Mouse (Mus musculus): ENCODE results near the gene Fbxo42. TPM values are rescaled to one million over a fixed set of nuclear protein-coding genes. Genes with fewer than 3 reads are reported as not detected.
A peak's percentile ranks its signal among the peaks of the same experiment; 100 is the strongest.

The Fbxo42 gene
- polyA plus RNA-seq, 1 experiment from 2014 or later, result 11.6 TPM

GRCm38 (mm10) chr4:141175783-141176182 is 28.1 kb downstream of the Fbxo42 start:
- H3K36me3 ChIP-seq (ENCODE audit: inconsistent target), result peaks cover 50% of the 10 kb centered on the region
- H3K4me3 ChIP-seq (ENCODE audit: inconsistent target), result no peak overlapping the region
- 100% methylated on average over 2 of the region's 5 CpGs for WGBS (ENCODE audit: missing documents)
- H3K79me2 ChIP-seq (ENCODE audit: inconsistent target), result peaks cover 86% of the 10 kb centered on the region; the same call in 1 of the 2 replicates
- no peak overlapping the region for H3K27ac ChIP-seq

DNA sequence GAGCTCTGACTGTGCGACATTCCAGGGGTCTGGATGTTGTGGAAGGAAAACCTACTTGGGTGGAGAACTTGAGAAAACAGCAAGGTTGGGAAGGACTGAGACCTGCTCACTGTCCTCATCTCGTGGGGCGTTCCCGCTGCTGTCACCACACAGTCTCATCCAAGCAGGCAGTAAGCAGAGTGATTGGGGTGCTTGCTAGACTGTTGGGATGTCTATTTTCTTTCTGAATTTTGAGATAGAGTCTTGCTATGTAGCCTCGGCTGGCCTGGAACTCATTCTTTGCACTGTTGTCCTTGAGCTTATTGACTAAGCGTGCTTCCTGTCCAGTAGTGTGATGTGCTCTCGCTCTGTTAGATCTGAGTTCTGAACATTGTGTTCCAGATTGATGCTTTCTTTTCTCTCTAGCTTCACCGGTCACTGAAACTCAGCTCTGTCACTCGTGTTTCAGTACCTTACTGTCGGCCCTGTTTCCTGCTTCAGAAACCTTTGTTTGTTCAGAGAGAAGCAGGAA is 28.7 kb downstream of the Fbxo42 start:
- 85% methylated on average over 10 of the region's 10 CpGs for WGBS (ENCODE audit: missing documents)
- Histone ChIP-seq H3K4me3 (ENCODE audit: inconsistent target) (no peak overlapping the region), H3K27ac (no peak overlapping the region), H3K36me3 (ENCODE audit: inconsistent target) (peaks cover 50% of the 10 kb centered on the region), H3K79me2 (ENCODE audit: inconsistent target) (peaks cover 87% of the 10 kb centered on the region; the same call in 1 of the 2 replicates)

GRCm38 (mm10) chr4:141178500-141178899 is 30.8 kb downstream of the Fbxo42 start:
- Histone ChIP-seq H3K27ac (no peak overlapping the region), H3K79me2 (ENCODE audit: inconsistent target) (peaks cover 85% of the 10 kb centered on the region; the same call in 1 of the 2 replicates), H3K4me3 (ENCODE audit: inconsistent target) (no peak overlapping the region), H3K36me3 (ENCODE audit: inconsistent target) (peaks cover 44% of the 10 kb centered on the region; the same call in 1 of the 2 replicates)
- 65% methylated on average over 4 of the region's 4 CpGs for WGBS (ENCODE audit: missing documents)

- Histone ChIP-seq H3K4me3 (ENCODE audit: inconsistent target) (no peak overlapping the region), H3K27ac (no peak overlapping the region), H3K36me3 (ENCODE audit: inconsistent target) (peaks cover 42% of the 10 kb centered on the region; the same call in 1 of the 2 replicates), H3K79me2 (ENCODE audit: inconsistent target) (peaks cover 89% of the 10 kb centered on the region; the same call in 1 of the 2 replicates)
- 98% methylated on average over 8 of the region's 8 CpGs for WGBS (ENCODE audit: missing documents)
Observed at GRCm38 (mm10) chr4:141180831-141181230, 33.1 kb downstream of the Fbxo42 start.

DNA sequence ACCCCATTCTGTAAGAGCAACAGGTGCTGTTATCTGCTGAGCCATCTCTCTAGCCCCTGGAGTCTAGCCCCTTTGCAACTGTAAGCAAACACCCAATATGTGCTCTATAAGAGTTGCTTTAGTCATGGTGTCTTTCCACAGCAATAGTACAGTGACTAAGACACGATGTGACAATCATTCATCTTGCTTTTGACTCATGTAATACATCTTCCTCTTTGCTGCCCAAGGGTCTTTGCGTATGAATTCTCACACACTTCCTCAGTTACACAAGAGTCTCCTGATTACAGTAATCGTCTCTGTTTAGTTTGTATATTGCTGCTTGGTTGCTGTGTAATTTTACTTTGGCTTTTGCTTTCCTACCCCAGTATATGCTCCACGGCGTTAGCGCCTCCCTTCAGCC is 34.3 kb downstream of the Fbxo42 start:
- Histone ChIP-seq H3K27ac (peak overlapping the region; percentile 47), H3K36me3 (ENCODE audit: inconsistent target) (peaks cover 32% of the 10 kb centered on the region; the same call in 1 of the 2 replicates), H3K4me3 (ENCODE audit: inconsistent target) (no peak overlapping the region), H3K79me2 (ENCODE audit: inconsistent target) (peaks cover 89% of the 10 kb centered on the region; the same call in 1 of the 2 replicates)
- WGBS (ENCODE audit: missing documents), result 51% methylated on average over 6 of the region's 6 CpGs

DNA sequence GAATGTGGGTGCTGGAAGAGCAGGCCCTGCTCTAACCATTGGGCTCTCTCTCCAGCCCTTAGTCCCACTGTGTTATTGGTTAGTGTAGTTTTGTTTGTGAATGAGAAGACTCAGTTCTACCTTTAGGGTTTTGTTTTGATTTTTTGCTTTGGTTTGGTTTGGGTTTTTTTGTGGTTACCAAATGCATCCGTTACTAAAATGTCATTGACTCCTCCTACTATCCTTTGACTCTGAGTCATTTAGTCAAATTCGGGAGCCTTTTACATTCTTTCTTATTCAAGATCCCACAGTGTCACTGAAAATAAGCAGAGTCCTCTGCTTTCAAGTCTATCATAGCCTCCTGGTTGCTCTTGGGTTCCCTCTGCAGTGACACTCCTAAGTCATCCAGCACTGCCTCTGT is 36.2 kb downstream of the Fbxo42 start:
- H3K4me3 ChIP-seq (ENCODE audit: inconsistent target), result no peak overlapping the region
- peaks cover 22% of the 10 kb centered on the region; the same call in 1 of the 2 replicates for H3K36me3 ChIP-seq (ENCODE audit: inconsistent target)
- peaks cover 92% of the 10 kb centered on the region; the same call in 1 of the 2 replicates for H3K79me2 ChIP-seq (ENCODE audit: inconsistent target)
- WGBS (ENCODE audit: missing documents), result 35% methylated on average over 2 of the region's 2 CpGs
- peak overlapping the region; percentile 8; the same call in 1 of the 2 replicates for H3K27ac ChIP-seq

DNA sequence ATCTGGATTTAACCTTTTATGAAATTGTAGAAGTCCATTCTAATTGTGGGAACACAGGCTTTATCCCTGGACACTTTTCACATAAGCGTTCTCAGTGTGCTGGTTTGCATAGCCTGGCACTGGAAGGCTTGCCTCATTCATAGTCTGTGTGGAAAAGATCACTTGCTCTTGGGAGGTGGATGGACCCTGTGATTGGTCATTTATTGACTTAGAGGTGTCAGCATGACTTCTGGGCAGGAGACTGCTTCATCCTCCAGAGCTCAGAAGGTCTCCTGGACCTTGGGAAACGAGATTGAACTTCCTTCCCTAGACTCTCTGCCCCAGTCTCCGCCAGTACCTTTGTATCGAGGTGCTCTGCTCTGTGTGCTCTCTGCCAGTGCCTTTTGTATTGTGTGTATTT is 36.7 kb downstream of the Fbxo42 start:
- WGBS (ENCODE audit: missing documents), result 92% methylated on average over 4 of the region's 4 CpGs
- peaks cover 87% of the 10 kb centered on the region; the same call in 1 of the 2 replicates for H3K79me2 ChIP-seq (ENCODE audit: inconsistent target)
- no peak overlapping the region for H3K4me3 ChIP-seq (ENCODE audit: inconsistent target)
- peaks cover 17% of the 10 kb centered on the region; the same call in 1 of the 2 replicates for H3K36me3 ChIP-seq (ENCODE audit: inconsistent target)
- H3K27ac ChIP-seq, result peak overlapping the region; percentile 8; the same call in 1 of the 2 replicates

DNA sequence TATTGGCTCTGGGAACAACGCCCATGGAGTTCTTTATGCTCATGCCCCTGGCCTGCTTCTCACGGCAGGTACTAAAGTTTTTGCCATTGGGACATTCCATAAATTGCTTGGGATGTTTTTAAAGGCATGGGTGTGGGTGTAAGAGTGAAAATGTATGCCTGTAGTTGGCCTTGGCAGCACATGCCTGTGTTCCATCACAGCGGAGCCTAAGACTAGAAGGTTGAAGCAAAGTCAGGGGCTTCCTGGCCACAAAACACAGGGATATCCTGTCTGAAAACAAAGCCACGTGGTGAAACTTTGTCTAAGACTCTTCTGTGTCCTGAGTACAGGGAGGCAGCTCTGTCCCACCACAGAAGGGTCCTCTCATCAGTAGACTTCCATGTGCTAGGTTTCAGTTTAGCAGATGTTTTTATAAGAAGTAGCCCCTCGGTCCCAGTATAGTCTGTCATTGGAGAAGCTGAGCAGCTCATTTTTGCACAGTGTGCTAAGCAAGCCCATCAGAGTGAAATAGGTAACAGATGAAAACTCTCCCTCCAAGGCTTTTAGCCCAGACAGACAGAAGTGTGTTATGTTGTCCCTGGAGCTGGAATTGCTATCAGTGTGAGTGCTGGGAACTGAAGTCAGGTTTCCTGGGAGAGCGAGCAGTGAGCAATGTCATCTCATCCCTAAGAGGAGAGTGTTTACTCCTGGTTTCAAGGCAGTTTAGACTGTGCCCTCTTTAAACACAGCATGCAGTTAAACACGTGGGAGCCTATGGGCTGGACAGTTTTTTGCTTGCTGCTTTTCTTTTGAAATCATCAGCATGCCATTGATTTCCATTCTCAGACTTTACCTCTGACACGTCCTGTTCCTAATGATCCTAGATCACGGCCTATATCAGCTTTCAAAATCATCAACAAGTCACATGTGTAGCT is 39.5 kb downstream of the Fbxo42 start:
- peaks cover 69% of the 10 kb centered on the region; the same call in 1 of the 2 replicates for H3K79me2 ChIP-seq (ENCODE audit: inconsistent target)
- H3K4me3 ChIP-seq (ENCODE audit: inconsistent target), result no peak overlapping the region
- 79% methylated on average over 9 of the region's 9 CpGs for WGBS (ENCODE audit: missing documents)
- peaks cover 13% of the 10 kb centered on the region; the same call in 1 of the 2 replicates for H3K36me3 ChIP-seq (ENCODE audit: inconsistent target)
- no peak overlapping the region for H3K27ac ChIP-seq

DNA sequence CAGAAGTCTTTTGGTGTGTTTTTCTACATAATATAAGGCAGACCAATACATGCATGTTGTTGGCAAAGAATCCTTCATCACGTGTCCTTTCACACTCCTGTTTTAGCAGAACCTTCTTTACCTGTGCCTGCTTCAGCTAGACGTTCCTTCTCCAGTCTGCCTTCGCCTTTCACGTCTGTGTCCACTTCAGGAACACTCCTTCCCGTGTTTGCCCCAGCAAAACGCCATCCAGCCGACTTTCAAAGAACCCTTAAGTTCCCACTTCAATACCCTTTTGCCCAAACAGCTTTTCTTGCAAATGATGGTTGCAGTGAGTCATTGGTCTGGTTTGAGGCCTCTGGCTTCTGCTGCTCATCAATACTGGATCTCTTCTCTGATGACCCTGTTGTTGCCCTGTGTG is 43.6 kb downstream of the Fbxo42 start:
- Histone ChIP-seq H3K4me3 (ENCODE audit: inconsistent target) (no peak overlapping the region), H3K36me3 (ENCODE audit: inconsistent target) (peaks cover 49% of the 10 kb centered on the region), H3K27ac (no peak overlapping the region), H3K79me2 (ENCODE audit: inconsistent target) (peaks cover 29% of the 10 kb centered on the region; the same call in 1 of the 2 replicates)
- WGBS (ENCODE audit: missing documents), result 87% methylated on average over 7 of the region's 7 CpGs

- WGBS (ENCODE audit: missing documents), result 97% methylated on average over 6 of the region's 6 CpGs
- H3K4me3 ChIP-seq (ENCODE audit: inconsistent target), result no peak overlapping the region
- H3K79me2 ChIP-seq (ENCODE audit: inconsistent target), result peaks cover 4% of the 10 kb centered on the region; the same call in 1 of the 2 replicates
- H3K36me3 ChIP-seq (ENCODE audit: inconsistent target), result peaks cover 77% of the 10 kb centered on the region
- no peak overlapping the region for H3K27ac ChIP-seq
Observed at GRCm38 (mm10) chr4:141194553-141194952, 46.8 kb downstream of the Fbxo42 start.

GRCm38 (mm10) chr4:141196981-141197685 is 49.4 kb downstream of the Fbxo42 start:
- no peak overlapping the region for H3K4me3 ChIP-seq (ENCODE audit: inconsistent target)
- H3K36me3 ChIP-seq (ENCODE audit: inconsistent target), result peaks cover 86% of the 10 kb centered on the region
- 99% methylated on average over 13 of the region's 13 CpGs for WGBS (ENCODE audit: missing documents)
- no peaks in the 10 kb centered on the region for H3K79me2 ChIP-seq (ENCODE audit: inconsistent target)
- H3K27ac ChIP-seq, result no peak overlapping the region

- WGBS (ENCODE audit: missing documents), result 97% methylated on average over 8 of the region's 13 CpGs
- Histone ChIP-seq H3K4me3 (ENCODE audit: inconsistent target) (no peak overlapping the region), H3K79me2 (ENCODE audit: inconsistent target) (no peaks in the 10 kb centered on the region), H3K27ac (no peak overlapping the region), H3K36me3 (ENCODE audit: inconsistent target) (peaks cover 84% of the 10 kb centered on the region)
Observed at GRCm38 (mm10) chr4:141197686-141198035, 49.9 kb downstream of the Fbxo42 start.

GRCm38 (mm10) chr4:141200906-141201305 is 53.2 kb downstream of the Fbxo42 start:
- Histone ChIP-seq H3K27ac (no peak overlapping the region), H3K79me2 (ENCODE audit: inconsistent target) (no peaks in the 10 kb centered on the region), H3K4me3 (ENCODE audit: inconsistent target) (no peak overlapping the region), H3K36me3 (ENCODE audit: inconsistent target) (peaks cover 57% of the 10 kb centered on the region)
- 70% methylated on average over 11 of the region's 11 CpGs for WGBS (ENCODE audit: missing documents)

GRCm38 (mm10) chr4:141202192-141202591 is 54.5 kb downstream of the Fbxo42 start:
- H3K27ac ChIP-seq, result no peak overlapping the region
- WGBS (ENCODE audit: missing documents), result 95% methylated on average over 6 of the region's 6 CpGs
- H3K36me3 ChIP-seq (ENCODE audit: inconsistent target), result peaks cover 44% of the 10 kb centered on the region; the same call in 1 of the 2 replicates
- H3K4me3 ChIP-seq (ENCODE audit: inconsistent target), result no peak overlapping the region
- H3K79me2 ChIP-seq (ENCODE audit: inconsistent target), result no peaks in the 10 kb centered on the region
